In genomic region chr9:32635627-32636385, GRCm38 (mm10) we compare ENCODE assay signal across 8 mouse cellular contexts. TPM values are rescaled to one million over a fixed set of nuclear protein-coding genes. Genes with fewer than 3 reads are reported as not detected.
DNase-seq lines count a peak whose midpoint lies in the region; ATAC-seq and TF ChIP-seq lines count a peak whose summit lies in the region.

Gene Ets1, plus strand, starts transcription at chr9:32636221.

- H3K36me3 ChIP-seq in CH12.LX (replicated peaks in 1 of 2; ENCODE audit: control insufficient read depth in 1 of 2, insufficient read depth in 1 of 2, low read length in 1 of 2): no peaks in the 10 kb centered on the region
- H3K36me3 ChIP-seq in midbrain, embryonic 10.5 days: no peaks in the 10 kb centered on the region

- WGBS in midbrain, embryonic 10.5 days: 2% methylated on average over 10 of the region's 10 CpGs

- CTCF ChIA-PET in Patski (lab: Charles Lee): interaction anchor here (0.8 kb wide), 2 partner anchors 12 to 16 kb away, joined by 3 read pairs; no protein-coding TSS in a partner anchor

- H3K27me3 ChIP-seq in CH12.LX (replicated peaks) (no peaks in the 10 kb centered on the region), Patski (no peaks in the 10 kb centered on the region)
- peaks cover 49% of the 10 kb centered on the region for H3K27me3 ChIP-seq in midbrain, embryonic 10.5 days (ENCODE audit: low read depth, poor library complexity, severe bottlenecking)

- no peak for TF ChIP-seq EP300 in CH12.LX (IDR thresholded peaks at IDR 0.05; ENCODE audit: low read length)

- ATAC-seq in Patski: no peak
- no peak for ATAC-seq in erythroid progenitor cell, adult 5-6 weeks (replicated peaks; ENCODE audit: low FRiP score, poor library complexity, severe bottlenecking)

- no peak for TF ChIP-seq POLR2A in CH12.LX (IDR thresholded peaks at IDR 0.05; ENCODE audit: low read depth, low read length)

- no peak within 1 kb of the TSS for H3K27ac ChIP-seq in CH12.LX (ENCODE audit: insufficient read depth, low read depth)
- no peak within 1 kb of the TSS for H3K27ac ChIP-seq in midbrain, embryonic 10.5 days (replicated peaks)

- peak within 1 kb of the TSS; percentile 48; the same call in 1 of the 2 replicates for H3K4me2 ChIP-seq in CH12.LX (ENCODE audit: insufficient read depth, low read depth, poor library complexity, severe bottlenecking)

- POLR2A ChIA-PET in Patski (lab: Charles Lee): interaction anchor here (0.7 kb wide), 1 partner anchor 60 kb away, joined by 3 read pairs; no protein-coding TSS in a partner anchor

- no peak within 1 kb of the TSS for H3K9ac ChIP-seq in CH12.LX (ENCODE audit: insufficient read depth, low read depth)

- DNase-seq in CH12.LX (ENCODE audit: extremely low read depth) (no peak), Patski (ENCODE audit: low read depth, low spot score) (no peak)
- DNase-seq in heart, postnatal 25 days (ENCODE audit: low spot score): no peak
- no peak for DNase-seq in layer of hippocampus, postnatal 36 days
- peak; percentile 36 for DNase-seq in midbrain, embryonic 10.5 days (ENCODE audit: low spot score)
- no peak for DNase-seq in ovary, postnatal 36 days (ENCODE audit: low spot score)
- DNase-seq in frontal cortex, postnatal 14 days (ENCODE audit: low spot score in 2 of 2): no peak

- H3K79me2 ChIP-seq in CH12.LX (replicated peaks; ENCODE audit: control insufficient read depth, extremely low read depth, insufficient read depth, poor library complexity, severe bottlenecking): no peaks in the 10 kb centered on the region

- no peak within 1 kb of the TSS for H3K4me3 ChIP-seq in CH12.LX (replicated peaks in 1 of 3; ENCODE audit: low read depth in 2 of 3, low read length in 2 of 3, poor library complexity in 1 of 3)
- H3K4me3 ChIP-seq in midbrain, embryonic 10.5 days: peak within 1 kb of the TSS; percentile 25

- peaks cover 0 to 10% of the 10 kb centered on the region in 2 experiments; a peak in 3 of 4 replicates for H3K4me1 ChIP-seq in CH12.LX (ENCODE audit: control insufficient read depth in 1 of 2, insufficient read depth in 2 of 2)
- H3K4me1 ChIP-seq in midbrain, embryonic 10.5 days: peaks cover 12% of the 10 kb centered on the region

- TF ChIP-seq CTCF in CH12.LX (conservative IDR thresholded peaks at IDR 0.05 in 1 of 2, IDR thresholded peaks at IDR 0.05 in 1 of 2; ENCODE audit: low read depth in 2 of 2, low read length in 2 of 2) (no peak), Patski (IDR thresholded peaks at IDR 0.05) (no peak)

- no peak for TF ChIP-seq RAD21 in CH12.LX (IDR thresholded peaks at IDR 0.05; ENCODE audit: low read depth, low read length)

- intact Hi-C loops in heart, postnatal 25 days (cut with DNase I): loop anchor here (2.0 kb wide), 1 partner anchor 43 kb away; no protein-coding TSS in a partner anchor

- dilution Hi-C loops in CH12.LX (cut with MboI; ENCODE audit: extremely low pct_ligation_motif_present, extremely low pct_unique_long_range_greater_than_20kb, low sequenced_read_pairs): no loop called here

- no peaks in the 10 kb centered on the region for H3K9me3 ChIP-seq in CH12.LX (replicated peaks; ENCODE audit: low read length)
- H3K9me3 ChIP-seq in midbrain, embryonic 10.5 days (replicated peaks): no peaks in the 10 kb centered on the region

- in situ Hi-C loops in CH12.LX (cut with MboI; ENCODE audit: low pct_ligation_motif_present, low pct_unique_long_range_greater_than_20kb, low sequenced_read_pairs) (no loop called here), Patski (cut with MboI; ENCODE audit: low pct_unique_long_range_greater_than_20kb) (no loop called here)

TF ChIP-seq in CH12.LX, 34 proteins besides CTCF, POLR2A, EP300 and RAD21:
- TF ChIP-seq MXI1 (IDR thresholded peaks at IDR 0.05; ENCODE audit: low read depth, low read length): peak; percentile 76; the same call in 1 of the 2 replicates
- no peak for TF ChIP-seq MAX (IDR thresholded peaks at IDR 0.05; ENCODE audit: low read length)

RNA-seq across cellular contexts. Expression of gene Ets1, which starts in this region (rescaled TPM):
- total RNA-seq in CH12.LX (2012; rRNA removed) (9.5 and 10.0 TPM in 2 replicates), CH12.LX (2014; rRNA removed) (23.5 and 23.7 TPM in 2 replicates)
- polyA plus RNA-seq in CH12.LX (2012; ENCODE audit: insufficient read length, low read depth) (17.8 and 19.8 TPM in 2 replicates), Patski (2021) (48.3 TPM)
- 9.0 and 23.1 TPM in 2 replicates for total RNA-seq in erythroid progenitor cell, adult 5-6 weeks (2015; ENCODE audit: low replicate concordance)
- total RNA-seq in erythroid progenitor cell, adult 5-6 weeks (2017; ENCODE audit: low replicate concordance): 17.5 and 22.3 TPM in 2 replicates
- total RNA-seq in heart, postnatal 25 days (2021): 10 to 100 TPM; 64.3 to 67.1 TPM
- 10 to 100 TPM; 10.6 to 11.3 TPM for total RNA-seq in layer of hippocampus, postnatal 36 days (2021)
- polyA plus RNA-seq in midbrain, embryonic 10.5 days (2016; fragmentation: Nextera tagmentation; extraction: Ambion mirVana): 25.7 and 26.2 TPM in 2 replicates
